In genomic region chr2:118846246-118846645, GRCm38 (mm10) we compare ENCODE assay signal across 11 mouse cellular contexts. TPM values are rescaled to one million over a fixed set of nuclear protein-coding genes. Genes with fewer than 3 reads are reported as not detected.
A peak's percentile ranks its signal among the peaks of the same experiment; 100 is the strongest.
DNase-seq lines count a peak whose midpoint lies in the region; ATAC-seq lines count a peak whose summit lies in the region.
"Had no signal": no experiment of that assay in that cellular context is flagged by ENCODE, and none has a peak within 500 bp of the region (broad histone marks: within the 10 kb centered on the region; RNA-seq: fewer than 3 reads in every experiment).

No protein-coding gene starts in this region.

- no peaks in the 10 kb centered on the region for H3K9me3 ChIP-seq in liver, embryonic 11.5 days (ENCODE audit: control insufficient read depth, low read length)
- H3K9me3 ChIP-seq: embryonic facial prominence, embryonic 13.5 days; limb, embryonic 12.5 days had no signal

- H3K4me1 ChIP-seq in liver, embryonic 11.5 days (replicated peaks; ENCODE audit: control insufficient read depth, insufficient read depth, low read length): no peaks in the 10 kb centered on the region
- H3K4me1 ChIP-seq: embryonic facial prominence, embryonic 13.5 days; limb, embryonic 12.5 days had no signal

- H3K36me3 ChIP-seq in liver, embryonic 11.5 days (ENCODE audit: control insufficient read depth, insufficient read depth, low read length): no peaks in the 10 kb centered on the region
- H3K36me3 ChIP-seq: embryonic facial prominence, embryonic 13.5 days; limb, embryonic 12.5 days had no signal

- WGBS in liver, embryonic 11.5 days: 61% methylated on average over 7 of the region's 7 CpGs

- no peaks in the 10 kb centered on the region for H3K27me3 ChIP-seq in liver, embryonic 11.5 days (replicated peaks; ENCODE audit: control insufficient read depth, insufficient read depth, low read length)
- H3K27me3 ChIP-seq: embryonic facial prominence, embryonic 13.5 days; limb, embryonic 12.5 days had no signal

- H3K4me3 ChIP-seq in liver, embryonic 11.5 days (ENCODE audit: low read depth, low read length): no peak overlapping the region
- H3K4me3 ChIP-seq: embryonic facial prominence, embryonic 13.5 days; limb, embryonic 12.5 days had no signal

- peak; percentile 31; the same call in 1 of the 2 replicates for ATAC-seq in liver, embryonic 11.5 days (replicated peaks; ENCODE audit: low FRiP score)
- ATAC-seq: CD4-positive, CD25-positive, alpha-beta regulatory T cell, adult 4 months had no signal

- DNase-seq in cerebellum, postnatal 25 days: peak; percentile 22 to 57
- DNase-seq in cerebellum, adult 9-11 months: no peak
- peak; percentile 8 for DNase-seq in right cerebral cortex, postnatal 4 days
- no peak for DNase-seq in right cerebral cortex, adult 18-20 months
- DNase-seq in liver, embryonic 11.5 days (ENCODE audit: low spot score): no peak
- peak; percentile 13 for DNase-seq in yolk sac, embryonic 10.5 days (ENCODE audit: low spot score)
- DNase-seq in frontal cortex, postnatal 14 days (ENCODE audit: low spot score in 2 of 2): no peak
- no peak for DNase-seq in gastrocnemius, adult 18-20 months (ENCODE audit: low spot score)

- H3K4me2 ChIP-seq in liver, embryonic 11.5 days: no peak overlapping the region
- H3K4me2 ChIP-seq: embryonic facial prominence, embryonic 13.5 days; limb, embryonic 12.5 days had no signal

- no peak overlapping the region for H3K9ac ChIP-seq in liver, embryonic 11.5 days (ENCODE audit: low read depth, low read length)
- H3K9ac ChIP-seq: embryonic facial prominence, embryonic 13.5 days; limb, embryonic 12.5 days had no signal

- H3K27ac ChIP-seq in liver, embryonic 11.5 days (ENCODE audit: low read depth, low read length): no peak overlapping the region
- H3K27ac ChIP-seq: embryonic facial prominence, embryonic 13.5 days; limb, embryonic 12.5 days had no signal

RNA-seq across cellular contexts. Expression of gene Ivd, which starts 15.5 kb away (rescaled TPM):
- polyA plus RNA-seq in liver, embryonic 11.5 days (2014; fragmentation: Nextera tagmentation; extraction: Ambion mirVana): 41.3 and 48.6 TPM in 2 replicates
- 100 to 1,000 TPM; 122 to 164 TPM for total RNA-seq in gastrocnemius, adult 18-20 months (2021)

RNA-seq across cellular contexts. Expression of gene Knstrn, which starts 32.4 kb away (rescaled TPM):
- polyA plus RNA-seq in liver, embryonic 11.5 days (2014; fragmentation: Nextera tagmentation; extraction: Ambion mirVana): 127 TPM in 2 replicates
- total RNA-seq in gastrocnemius, adult 18-20 months (2021): under 1 TPM; 0.07 to 0.55 TPM

RNA-seq across cellular contexts. Expression of gene Bahd1, which starts 53.9 kb away (rescaled TPM):
- polyA plus RNA-seq in liver, embryonic 11.5 days (2014; fragmentation: Nextera tagmentation; extraction: Ambion mirVana): 1.7 and 1.9 TPM in 2 replicates
- 1 to 10 TPM; 4.5 to 6.0 TPM for total RNA-seq in gastrocnemius, adult 18-20 months (2021)

Comparison
In these comparisons a context has a peak if more than half of its experiments do, and no peak if none do; other contexts are left out.
1. DNase-seq: peak in cerebellum, postnatal 25 days (2 of 2), right cerebral cortex, postnatal 4 days (single experiment) and yolk sac, embryonic 10.5 days (single experiment); none in cerebellum, adult 9-11 months (single experiment), right cerebral cortex, adult 18-20 months (single experiment), liver, embryonic 11.5 days (single experiment), frontal cortex, postnatal 14 days (0 of 2) and gastrocnemius, adult 18-20 months (single experiment).